Mouse (Mus musculus) cerebellum, postnatal 36 days (tissue): ENCODE measurements around the gene Mink1.
"Not testable (repeated sequence)": the region's sequence is repeated elsewhere in the genome, so short reads cannot be mapped to it uniquely, and the experiment has no call there.

ENCODE experiments used
- DNase-seq, 2 experiments: peaks; one replicate each; pipeline ENCODE4 v3.0.0; 2021 to 2022; ENCODE audit warnings: mixed read lengths in 2 of 2

Gene Mink1

GRCm38 (mm10) chr11:70561937-70562286, 769 bp upstream of the Mink1 start:
- DNase-seq, result no peak

GRCm38 (mm10) chr11:70562995-70563469, 351 bp downstream of the Mink1 start:
- no peak for DNase-seq

- DNase-seq, result no peak
Observed at GRCm38 (mm10) chr11:70563470-70564275, 992 bp downstream of the Mink1 start.

- DNase-seq, result no peak
Observed at GRCm38 (mm10) chr11:70564276-70564873, 1.7 kb downstream of the Mink1 start.

- DNase-seq, result no peak
Observed at GRCm38 (mm10) chr11:70566586-70566985, 3.9 kb downstream of the Mink1 start.

- not testable (repeated sequence) for DNase-seq
Observed at GRCm38 (mm10) chr11:70570614-70571013, 7.9 kb downstream of the Mink1 start.

- DNase-seq, result no peak
Observed at GRCm38 (mm10) chr11:70571641-70572040, 9.0 kb downstream of the Mink1 start.

- DNase-seq, result no peak
Observed at GRCm38 (mm10) chr11:70572348-70572902, 9.7 kb downstream of the Mink1 start.

- no peak for DNase-seq
Observed at GRCm38 (mm10) chr11:70573872-70574271, 11.2 kb downstream of the Mink1 start.

- no peak for DNase-seq
Observed at GRCm38 (mm10) chr11:70577201-70577600, 14.5 kb downstream of the Mink1 start.

- DNase-seq, result no peak
Observed at GRCm38 (mm10) chr11:70578962-70579361, 16.3 kb downstream of the Mink1 start.

- DNase-seq, result no peak
Observed at GRCm38 (mm10) chr11:70579710-70580357, 17.2 kb downstream of the Mink1 start.

GRCm38 (mm10) chr11:70580358-70580720, 17.7 kb downstream of the Mink1 start:
- DNase-seq, result no peak

GRCm38 (mm10) chr11:70580921-70581320, 18.2 kb downstream of the Mink1 start:
- DNase-seq, result no peak

- DNase-seq, result no peak
Observed at GRCm38 (mm10) chr11:70582196-70582595, 19.5 kb downstream of the Mink1 start.

GRCm38 (mm10) chr11:70583022-70583714, 20.5 kb downstream of the Mink1 start:
- DNase-seq, result no peak

- DNase-seq, result no peak
Observed at GRCm38 (mm10) chr11:70583775-70584174, 21.1 kb downstream of the Mink1 start.

- DNase-seq, result peak; percentile 40 to 61
Observed at GRCm38 (mm10) chr11:70585457-70585856, 22.8 kb downstream of the Mink1 start.

- DNase-seq, result no peak
Observed at GRCm38 (mm10) chr11:70586261-70586660, 23.6 kb downstream of the Mink1 start.

- no peak for DNase-seq
Observed at GRCm38 (mm10) chr11:70586954-70587353, 24.3 kb downstream of the Mink1 start.

- no peak for DNase-seq
Observed at GRCm38 (mm10) chr11:70591733-70592132, 29.1 kb downstream of the Mink1 start.

GRCm38 (mm10) chr11:70594253-70594989, 31.7 kb downstream of the Mink1 start:
- DNase-seq, result no peak
